Mouse (Mus musculus) kidney, embryonic 14.5 days (tissue): ENCODE results near the gene 1700042G07Rik. TPM values are rescaled to one million over a fixed set of nuclear protein-coding genes. Genes with fewer than 3 reads are reported as not detected.

ENCODE experiments used
- ATAC-seq: fragments of 200-750 bp; cut with Nextera tagmentation; 2 replicates; pipeline ENCODE4 v1.8.0; 2017; ENCODE audit warnings: moderate number of reproducible peaks, mild to moderate bottlenecking, moderate TSS enrichment, moderate library complexity; ENCODE audit not compliant: low FRiP score, low TSS enrichment
- H3K27ac ChIP-seq: fragments of 300-500 bp; sonication (generic); 2 replicates; pipeline ENCODE4 v1.5.1; 2014; ENCODE audit warnings: low read depth, mild to moderate bottlenecking, low read length, moderate library complexity, mixed read lengths
- H3K27me3 ChIP-seq: fragments of 300-500 bp; sonication (generic); 2 replicates; pipeline ENCODE4 v1.6.1; 2014; ENCODE audit warnings: mild to moderate bottlenecking, low read length; ENCODE audit not compliant: control insufficient read depth, insufficient read depth
- H3K36me3 ChIP-seq: fragments of 300-500 bp; sonication (generic); 2 replicates; pipeline ENCODE4 v1.6.1; 2014; ENCODE audit warnings: low read length, mixed read lengths; ENCODE audit not compliant: control insufficient read depth, insufficient read depth
- H3K4me1 ChIP-seq: fragments of 300-500 bp; sonication (generic); 2 replicates; pipeline ENCODE4 v1.6.1; 2014; ENCODE audit warnings: low read length, mixed read lengths; ENCODE audit not compliant: control insufficient read depth, insufficient read depth
- H3K4me2 ChIP-seq: fragments of 300-500 bp; sonication (generic); replicated peaks from 2 replicates; pipeline ENCODE4 v1.6.1; 2014; ENCODE audit warnings: low read depth, mild to moderate bottlenecking, low read length
- H3K4me3 ChIP-seq: fragments of 300-500 bp; sonication (generic); 2 replicates; pipeline ENCODE4 v1.5.1; 2014; ENCODE audit warnings: mild to moderate bottlenecking, low read length
- H3K9ac ChIP-seq: fragments of 300-500 bp; sonication (generic); 2 replicates; pipeline ENCODE4 v1.6.1; 2014; ENCODE audit warnings: low read depth, mild to moderate bottlenecking, low read length, moderate library complexity
- H3K9me3 ChIP-seq: fragments of 300-500 bp; sonication (generic); 2 replicates; pipeline ENCODE4 v1.6.1; 2016; ENCODE audit warnings: low read length; ENCODE audit not compliant: control insufficient read depth
- WGBS: fragments of 180-500 bp; shearing (Covaris S2); extraction: QIAGEN DNeasy Blood & Tissue Kit; methylation state at CpG from one replicate; pipeline ENCODE4 v1.1.7; 2014; 5-methylcytosine and 5-hydroxymethylcytosine counted together
- polyA plus RNA-seq: library from polyadenylated mRNA; unstranded; fragments of >200 nt; fragmentation: Nextera tagmentation; extraction: Ambion mirVana; gene quantifications from 2 replicates; pipeline ENCODE4 v1.2.1, GENCODE M21; 2014

1700042G07Rik gene
- polyA plus RNA-seq, 1 experiment from 2014 or later, result not detected

DNA sequence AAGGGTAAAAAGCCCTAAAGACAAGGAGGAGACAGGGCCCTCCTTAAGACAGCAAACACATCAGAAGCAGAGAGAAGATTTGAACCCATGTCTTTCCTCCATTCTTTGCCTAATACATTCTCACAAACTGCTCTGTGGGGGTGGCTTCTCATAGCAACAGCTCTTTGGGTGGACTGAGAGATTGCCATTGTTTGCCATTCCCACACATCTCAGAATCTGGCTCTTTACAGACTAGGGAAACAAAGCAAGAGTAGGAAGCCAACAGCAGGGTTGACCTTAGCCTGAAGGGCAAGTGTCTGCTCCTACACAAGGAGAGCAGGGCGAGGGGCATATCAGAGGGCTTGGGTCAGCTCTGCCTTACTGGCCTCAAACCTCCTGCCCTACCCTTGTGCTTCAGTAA is 31.4 kb upstream of the 1700042G07Rik start:
- H3K9me3 ChIP-seq, result no peaks in the 10 kb centered on the region
- no peaks in the 10 kb centered on the region for H3K27me3 ChIP-seq
- H3K9ac ChIP-seq, result no peak overlapping the region
- no peak overlapping the region for H3K4me3 ChIP-seq
- no peak for ATAC-seq
- WGBS, result 82% methylated on average over 1 of the region's 1 CpGs
- H3K27ac ChIP-seq, result no peak overlapping the region
- no peak overlapping the region for H3K4me2 ChIP-seq
- peaks cover 7% of the 10 kb centered on the region; the same call in 1 of the 2 replicates for H3K4me1 ChIP-seq
- H3K36me3 ChIP-seq, result no peaks in the 10 kb centered on the region

GRCm38 (mm10) chr4:116142269-116142668 is 30.9 kb upstream of the 1700042G07Rik start:
- Histone ChIP-seq H3K4me3 (no peak overlapping the region), H3K27ac (no peak overlapping the region), H3K4me1 (peaks cover 7% of the 10 kb centered on the region; the same call in 1 of the 2 replicates), H3K9ac (no peak overlapping the region), H3K36me3 (no peaks in the 10 kb centered on the region), H3K27me3 (no peaks in the 10 kb centered on the region), H3K9me3 (no peaks in the 10 kb centered on the region), H3K4me2 (no peak overlapping the region)
- 69% methylated on average over 7 of the region's 7 CpGs for WGBS
- ATAC-seq, result no peak

DNA sequence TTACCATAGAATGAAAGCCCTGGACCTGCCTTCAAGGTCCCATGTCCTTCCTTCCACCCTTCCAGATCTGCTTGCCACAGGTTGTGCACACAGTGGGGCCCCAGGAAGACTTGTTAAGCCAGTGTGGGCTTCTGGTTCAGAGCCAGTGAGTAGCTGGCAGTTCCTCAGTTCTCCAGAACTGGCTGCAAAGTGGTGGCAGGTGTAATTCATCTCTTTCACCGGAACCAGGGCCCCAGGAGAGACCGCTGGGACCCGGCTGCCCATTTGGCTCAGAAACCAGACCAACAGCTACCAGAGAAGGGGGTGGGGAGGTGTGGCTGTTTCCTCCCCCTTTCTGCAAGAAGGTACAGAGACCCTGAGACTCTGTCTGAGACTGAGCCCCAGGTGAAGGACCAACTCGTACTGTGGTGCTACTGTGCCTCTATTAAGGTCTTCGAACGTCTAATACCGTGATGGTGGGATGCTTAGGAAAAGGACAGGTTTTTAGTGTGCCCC is 29.8 kb upstream of the 1700042G07Rik start:
- H3K27ac ChIP-seq, result no peak overlapping the region
- no peaks in the 10 kb centered on the region for H3K9me3 ChIP-seq
- 0 out of 2 replicates have a peak, but pooled peaks have one; percentile 26 for ATAC-seq
- peak overlapping the region; percentile 70; the same call in 1 of the 2 replicates for H3K9ac ChIP-seq
- H3K27me3 ChIP-seq, result no peaks in the 10 kb centered on the region
- 6% methylated on average over 7 of the region's 7 CpGs for WGBS
- H3K4me2 ChIP-seq, result peak overlapping the region; percentile 94
- peaks cover 7% of the 10 kb centered on the region; the same call in 1 of the 2 replicates for H3K4me1 ChIP-seq
- H3K4me3 ChIP-seq, result peak overlapping the region; percentile 70
- no peaks in the 10 kb centered on the region for H3K36me3 ChIP-seq

DNA sequence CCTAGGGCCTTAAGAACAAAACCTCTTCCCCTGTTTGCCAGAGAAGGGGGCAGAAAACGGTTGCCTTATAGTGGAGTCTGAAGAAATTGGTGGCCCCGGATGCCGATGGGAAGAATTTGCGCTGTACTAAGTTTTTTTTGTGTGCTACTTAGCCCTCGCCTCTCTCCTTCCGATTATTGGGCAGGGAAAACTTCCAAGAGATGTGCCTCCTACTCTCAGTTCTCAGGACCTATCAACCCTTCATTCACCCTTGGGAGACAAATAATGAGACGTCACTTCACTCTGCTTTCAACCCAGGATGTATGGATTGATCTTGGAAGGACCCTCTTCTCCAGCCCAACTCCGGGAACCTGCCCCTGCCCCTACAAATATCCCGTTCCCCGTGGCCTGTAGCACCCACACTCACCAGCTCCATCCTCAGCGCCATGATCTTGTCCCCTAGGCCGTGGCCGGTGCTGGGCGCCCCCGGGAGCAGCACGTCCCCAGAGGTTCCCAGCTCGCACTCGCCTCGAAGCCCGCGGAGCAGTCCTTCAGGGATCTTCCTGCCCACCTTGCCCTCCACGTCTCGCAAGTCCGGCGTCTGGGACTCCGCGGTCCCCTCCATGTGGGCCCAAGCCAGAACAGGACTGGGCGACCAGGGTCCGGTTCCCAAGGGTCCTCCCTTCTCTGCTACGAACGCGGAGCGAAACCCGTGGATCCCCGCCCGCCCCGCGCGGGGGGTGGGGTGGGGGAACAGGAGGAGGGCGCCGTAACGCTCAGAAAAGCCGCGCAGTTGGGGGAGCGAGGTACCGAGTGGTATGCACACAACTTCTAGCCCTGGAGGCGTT is 29.1 kb upstream of the 1700042G07Rik start:
- Histone ChIP-seq H3K9me3 (no peaks in the 10 kb centered on the region), H3K4me1 (peaks cover 7% of the 10 kb centered on the region; the same call in 1 of the 2 replicates), H3K27ac (no peak overlapping the region), H3K9ac (peak overlapping the region; percentile 70), H3K4me3 (peak overlapping the region; percentile 70), H3K36me3 (no peaks in the 10 kb centered on the region), H3K4me2 (peak overlapping the region; percentile 94), H3K27me3 (no peaks in the 10 kb centered on the region)
- WGBS, result under 1% methylated on average over 47 of the region's 47 CpGs
- peak; percentile 78 for ATAC-seq

DNA sequence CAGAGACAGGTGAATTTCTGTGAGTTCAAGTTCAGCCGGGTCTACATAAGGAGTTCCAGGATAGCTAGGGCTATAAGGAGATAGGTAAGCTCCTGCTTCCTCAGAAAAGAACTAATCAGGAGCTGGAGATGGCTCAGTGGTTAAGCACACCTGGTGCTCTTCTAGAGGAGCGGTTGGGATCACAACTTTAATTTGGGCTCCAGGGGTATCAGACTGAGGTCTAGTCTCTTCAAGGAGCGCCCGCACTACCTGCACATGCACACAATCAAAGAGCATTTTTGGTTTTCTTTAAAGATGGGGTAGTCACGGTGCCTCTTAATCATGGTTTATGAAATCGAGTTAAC is 23.4 kb upstream of the 1700042G07Rik start:
- Histone ChIP-seq H3K27ac (peak overlapping the region; percentile 80; the same call in 1 of the 2 replicates), H3K4me3 (peak overlapping the region; percentile 82), H3K27me3 (no peaks in the 10 kb centered on the region), H3K9ac (peak overlapping the region; percentile 92), H3K4me1 (0 out of 2 replicates have a peak, but pooled peaks cover 5% of the 10 kb centered on the region), H3K36me3 (peaks cover 32% of the 10 kb centered on the region), H3K4me2 (peak overlapping the region; percentile 76), H3K9me3 (no peaks in the 10 kb centered on the region)
- WGBS, result 21% methylated on average over 6 of the region's 6 CpGs
- no peak for ATAC-seq

DNA sequence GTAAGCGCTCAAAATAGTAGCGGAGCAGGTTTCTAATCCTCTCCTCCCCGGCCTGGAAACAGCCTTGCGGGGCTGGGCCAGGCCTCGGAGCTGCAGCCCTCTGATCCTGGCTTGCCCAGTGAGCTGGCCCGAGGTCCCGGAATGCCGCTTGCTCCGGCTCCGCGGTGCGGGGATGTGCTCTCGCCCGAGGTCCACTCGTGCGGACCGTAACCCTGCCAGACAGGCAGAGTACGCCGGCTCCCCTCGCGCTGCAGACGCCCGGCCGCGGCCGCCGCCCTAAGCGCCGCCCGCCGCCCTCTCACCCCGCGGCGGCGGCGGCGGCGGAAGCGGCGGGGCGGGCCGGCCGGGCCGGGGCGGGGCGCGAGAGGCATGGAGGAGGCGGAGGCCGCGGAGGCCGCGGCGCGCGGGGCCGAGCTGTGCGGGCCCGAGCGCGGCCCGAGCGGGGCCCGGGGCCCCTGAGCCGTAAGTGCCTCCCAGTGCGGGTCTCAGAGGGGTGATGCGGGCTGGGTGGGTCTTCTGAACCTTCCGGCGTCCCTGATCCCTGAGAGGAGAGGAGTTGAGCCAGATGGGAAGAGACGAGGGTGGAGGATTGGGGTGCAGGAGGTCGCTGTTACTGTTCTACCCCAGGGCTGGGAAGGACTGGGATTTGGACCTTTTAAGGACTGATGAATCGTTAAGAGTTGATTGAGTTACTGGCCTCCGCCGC is 22.9 kb upstream of the 1700042G07Rik start:
- Histone ChIP-seq H3K27me3 (no peaks in the 10 kb centered on the region), H3K4me3 (peak overlapping the region; percentile 82), H3K27ac (peak overlapping the region; percentile 80; the same call in 1 of the 2 replicates), H3K9me3 (no peaks in the 10 kb centered on the region), H3K4me1 (0 out of 2 replicates have a peak, but pooled peaks cover 5% of the 10 kb centered on the region), H3K9ac (peak overlapping the region; percentile 92), H3K4me2 (peak overlapping the region; percentile 76), H3K36me3 (peaks cover 37% of the 10 kb centered on the region)
- ATAC-seq, result peak; percentile 94
- WGBS, result 0% methylated on average over 57 of the region's 73 CpGs

DNA sequence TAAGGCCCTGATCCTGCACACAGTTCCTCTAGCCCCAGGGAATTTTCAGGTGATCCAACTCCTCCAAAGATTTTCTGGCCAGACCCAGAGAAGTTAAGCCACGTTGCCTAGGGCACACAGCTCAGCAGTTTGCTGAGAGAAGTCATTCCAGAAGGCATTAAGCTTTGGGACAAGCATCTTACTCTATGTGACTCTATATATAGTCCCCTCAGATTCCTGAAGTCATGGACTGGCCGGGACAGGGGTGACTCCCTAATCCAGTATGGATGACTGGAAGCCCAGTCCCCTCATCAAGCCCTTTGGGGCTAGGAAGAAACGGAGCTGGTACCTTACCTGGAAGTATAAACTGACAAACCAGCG is 22.3 kb upstream of the 1700042G07Rik start:
- Histone ChIP-seq H3K4me1 (0 out of 2 replicates have a peak, but pooled peaks cover 5% of the 10 kb centered on the region), H3K4me3 (peak overlapping the region; percentile 82), H3K9ac (peak overlapping the region; percentile 92), H3K9me3 (no peaks in the 10 kb centered on the region), H3K27ac (no peak overlapping the region), H3K4me2 (peak overlapping the region; percentile 76), H3K27me3 (no peaks in the 10 kb centered on the region), H3K36me3 (peaks cover 42% of the 10 kb centered on the region)
- 25% methylated on average over 4 of the region's 4 CpGs for WGBS
- ATAC-seq, result peak; percentile 24; the same call in 1 of the 2 replicates

- H3K36me3 ChIP-seq, result peaks cover 46% of the 10 kb centered on the region
- no peaks in the 10 kb centered on the region for H3K27me3 ChIP-seq
- H3K4me2 ChIP-seq, result peak within 1 kb of the TSS; percentile 76
- H3K9ac ChIP-seq, result peak within 1 kb of the TSS; percentile 92
- peak within 1 kb of the TSS; percentile 80; the same call in 1 of the 2 replicates for H3K27ac ChIP-seq
- 0 out of 2 replicates have a peak, but pooled peaks cover 5% of the 10 kb centered on the region for H3K4me1 ChIP-seq
- peak within 1 kb of the TSS; percentile 82 for H3K4me3 ChIP-seq
- no peaks in the 10 kb centered on the region for H3K9me3 ChIP-seq
- no peak for ATAC-seq
- WGBS, result 70% methylated on average over 6 of the region's 6 CpGs
Measured at GRCm38 (mm10) chr4:116151238-116151637, 21.9 kb upstream of the 1700042G07Rik start, which contains the start of gene Lurap1. Gene Lurap1, minus strand, starts transcription at chr4:116151338.
